Mouse (Mus musculus) adrenal gland, adult 18-20 months (tissue): Measurements from ENCODE around the gene Epb41. TPM values are rescaled to one million over a fixed set of nuclear protein-coding genes. Genes with fewer than 3 reads are reported as not detected.

ENCODE experiments used
- DNase-seq, 2 experiments: peaks; one replicate each; pipeline ENCODE4 v3.0.0; 2021 to 2022; ENCODE audit warnings: low spot score in 2 of 2
- total RNA-seq, 2 experiments: library from RNA; stranded (reverse); gene quantifications; 1 replicate in 1 of 2; 2 replicates in 1 of 2; pipeline ENCODE4 v1.2.3; 2021

The Epb41 gene
- total RNA-seq, 2 experiments from 2014 or later = 50.9 to 58.5 TPM

DNA sequence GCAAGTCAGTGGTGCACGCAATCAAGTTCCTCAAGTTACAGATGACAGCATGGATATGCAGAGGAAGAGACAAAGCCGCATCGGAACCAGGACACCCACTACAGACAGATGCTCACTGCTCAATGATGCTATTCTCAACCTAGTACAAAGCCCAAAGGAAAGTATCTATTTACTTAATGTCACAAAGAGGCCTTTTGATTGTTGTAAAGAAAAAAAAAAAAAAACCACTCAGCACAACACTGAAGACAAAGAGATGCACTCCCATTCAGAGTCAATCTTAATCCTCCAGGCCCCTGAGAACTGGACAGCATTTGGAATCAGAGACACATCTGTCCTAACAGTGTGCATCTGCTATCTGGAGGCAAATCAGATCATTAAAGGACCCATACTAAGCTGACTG lies 63.5 kb downstream of the Epb41 start:
- DNase-seq = no peak

DNA sequence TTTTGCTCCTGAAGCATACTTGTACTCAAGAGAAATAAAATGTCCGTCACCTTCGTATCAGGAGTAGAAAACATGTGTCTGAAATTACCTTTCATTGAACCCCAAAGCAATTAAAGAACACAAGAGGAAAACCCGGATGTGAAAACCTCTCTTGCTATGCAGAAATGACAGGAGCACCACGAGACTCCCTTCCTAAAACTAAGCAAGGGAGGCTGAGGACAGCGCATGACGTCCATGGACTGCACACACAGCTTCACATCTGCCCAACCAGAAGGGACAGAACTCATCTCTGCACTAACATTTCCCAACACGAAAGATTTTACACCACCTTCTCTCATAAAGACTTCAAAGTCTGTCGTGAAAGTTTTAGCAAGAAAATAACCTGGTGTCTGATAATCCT lies 64.7 kb downstream of the Epb41 start:
- DNase-seq = no peak

DNA sequence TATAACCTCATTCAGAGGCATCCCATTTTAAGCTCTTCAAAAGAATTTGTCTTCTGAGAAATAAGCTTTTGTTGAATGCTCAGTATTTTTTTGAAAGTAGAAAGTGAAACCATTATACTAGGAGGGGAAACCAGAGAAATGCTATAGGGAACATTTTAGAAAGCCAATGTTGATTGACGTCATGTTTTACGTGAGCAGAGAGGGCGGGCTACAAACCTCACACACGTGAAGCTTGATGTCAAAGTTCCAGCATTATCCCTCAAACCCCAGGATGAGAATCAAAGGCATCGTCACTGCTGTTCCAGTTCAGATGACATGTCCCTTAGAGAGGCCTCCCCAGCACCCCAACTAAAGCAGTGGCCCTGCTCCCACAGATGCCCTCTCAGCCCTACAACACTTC lies 66.9 kb downstream of the Epb41 start:
- no peak for DNase-seq

DNA sequence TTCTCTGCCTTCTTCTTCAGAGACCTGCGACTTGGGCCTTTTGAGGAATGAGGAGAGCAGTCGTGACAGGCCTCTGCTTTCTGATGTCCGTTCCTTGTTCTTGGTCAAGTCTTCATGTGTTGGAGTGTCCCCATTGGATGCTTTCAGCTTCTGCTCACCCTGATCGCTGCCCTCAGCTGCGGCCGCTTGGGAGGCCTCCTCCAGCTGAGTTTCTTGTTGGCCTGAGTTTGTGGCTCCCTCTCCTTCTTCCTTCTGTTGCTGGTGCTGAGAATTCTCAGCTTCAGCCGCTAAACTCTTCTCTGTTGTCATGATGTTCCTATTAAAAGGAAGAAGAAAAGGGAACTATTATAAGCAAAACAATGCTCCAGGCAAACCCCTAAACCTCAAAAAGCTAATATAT lies 68.0 kb downstream of the Epb41 start:
- no peak for DNase-seq

DNA sequence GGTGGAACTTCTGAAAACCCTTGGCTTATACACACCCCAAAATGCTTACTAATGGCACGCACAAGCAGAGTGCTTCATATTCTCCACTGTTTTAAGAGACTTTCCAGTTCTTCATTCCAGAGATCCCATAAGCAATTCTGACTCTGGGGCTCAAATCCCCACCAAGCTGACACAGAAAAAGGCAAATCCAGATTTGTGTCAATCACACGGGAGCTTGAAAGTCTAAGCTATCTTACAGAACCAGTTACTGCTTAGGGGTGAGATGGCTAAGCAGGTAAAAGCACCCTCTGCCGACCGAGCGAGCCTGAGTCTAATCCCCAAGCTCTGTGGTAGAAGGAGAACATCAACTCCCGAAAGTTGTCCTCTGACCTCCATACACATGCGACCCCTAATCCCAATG lies 76.5 kb downstream of the Epb41 start:
- no peak for DNase-seq

DNA sequence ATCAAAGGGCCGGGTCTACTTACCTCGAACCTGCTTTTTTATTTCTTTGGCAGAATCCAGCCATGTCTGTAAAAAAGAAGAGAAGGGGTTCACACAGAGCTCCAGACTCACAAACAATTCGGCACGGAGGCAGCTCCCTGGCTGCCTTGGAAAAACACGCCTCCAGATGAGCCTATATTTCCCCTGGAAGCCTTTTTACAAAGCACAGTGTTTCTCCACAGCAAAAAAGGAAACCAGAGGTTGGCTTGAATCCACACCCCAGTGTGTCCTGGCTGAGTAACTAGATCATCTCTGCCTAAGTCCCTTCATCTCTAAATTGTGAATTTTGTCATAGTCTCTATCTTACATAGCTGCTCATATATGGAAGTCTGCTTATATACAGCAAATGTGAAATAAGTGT lies 77.6 kb downstream of the Epb41 start:
- no peak for DNase-seq

DNA sequence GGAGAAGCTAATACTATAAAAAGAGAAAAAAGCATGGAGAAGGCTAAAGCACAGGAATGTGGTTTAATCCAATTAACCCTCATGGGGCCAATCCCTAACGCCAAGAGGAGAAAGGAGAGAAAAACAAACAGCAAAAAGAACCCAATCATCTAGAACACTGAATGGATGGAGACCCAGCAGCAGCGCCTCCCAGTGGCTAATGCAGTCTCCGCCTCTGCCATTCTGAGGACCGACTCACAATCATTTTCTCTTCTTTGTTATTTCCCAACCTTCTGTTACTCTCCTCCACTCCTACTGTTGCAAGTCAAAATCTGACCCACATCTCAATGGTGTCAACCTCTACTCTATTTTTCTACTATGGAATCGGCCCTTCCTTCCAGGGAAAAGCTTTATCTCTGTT lies 78.1 kb downstream of the Epb41 start:
- DNase-seq = no peak

DNA sequence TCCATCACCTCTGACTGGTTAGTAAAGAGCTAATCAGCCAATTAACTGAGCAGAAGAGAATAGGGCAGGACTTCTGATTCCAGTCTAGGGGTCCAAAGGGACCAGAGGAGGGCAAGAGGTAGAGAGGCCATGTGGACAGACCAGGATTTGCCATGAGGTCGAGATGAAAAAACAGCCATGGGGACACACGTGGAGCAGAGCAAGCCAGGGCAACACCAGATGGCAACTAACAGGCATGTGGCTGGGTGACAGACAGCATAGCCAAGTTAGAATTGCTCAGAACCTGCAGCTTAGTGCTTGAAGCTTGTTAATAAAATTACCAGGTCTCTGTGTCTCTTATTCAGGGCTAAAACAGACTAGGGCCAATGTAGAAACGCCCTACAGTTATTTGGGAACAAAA lies 81.3 kb downstream of the Epb41 start:
- no peak for DNase-seq

DNA sequence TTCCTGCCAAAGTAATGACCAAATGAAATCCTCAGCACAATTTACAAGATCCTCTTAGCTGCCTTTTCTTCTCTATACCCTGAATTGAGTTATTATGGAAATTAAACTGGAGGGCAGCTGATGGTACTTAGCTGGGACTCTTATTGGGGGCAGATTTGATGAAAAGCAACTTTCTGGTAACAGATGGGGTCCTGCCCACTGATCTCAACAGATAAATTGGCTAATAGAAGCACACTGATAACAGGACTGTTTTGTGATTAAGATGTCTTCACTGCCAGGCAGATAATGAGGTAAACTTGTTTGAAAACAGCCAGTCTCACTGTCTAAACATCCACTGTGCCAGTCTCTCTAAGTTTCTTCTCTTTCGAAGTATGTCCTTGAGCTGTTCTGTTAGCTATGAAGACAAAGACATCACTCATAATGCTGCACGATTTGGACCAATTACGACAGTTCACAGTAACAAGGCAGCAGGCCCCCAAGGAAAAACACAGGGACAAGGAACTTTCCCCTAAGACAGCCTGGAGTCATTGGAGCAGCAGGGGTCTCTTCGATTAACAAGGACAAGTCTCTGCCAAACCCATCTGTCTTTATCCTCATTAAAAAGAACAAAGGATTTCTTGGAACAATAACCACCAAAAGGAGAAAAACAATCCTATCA lies 92.1 kb downstream of the Epb41 start:
- no peak for DNase-seq

DNA sequence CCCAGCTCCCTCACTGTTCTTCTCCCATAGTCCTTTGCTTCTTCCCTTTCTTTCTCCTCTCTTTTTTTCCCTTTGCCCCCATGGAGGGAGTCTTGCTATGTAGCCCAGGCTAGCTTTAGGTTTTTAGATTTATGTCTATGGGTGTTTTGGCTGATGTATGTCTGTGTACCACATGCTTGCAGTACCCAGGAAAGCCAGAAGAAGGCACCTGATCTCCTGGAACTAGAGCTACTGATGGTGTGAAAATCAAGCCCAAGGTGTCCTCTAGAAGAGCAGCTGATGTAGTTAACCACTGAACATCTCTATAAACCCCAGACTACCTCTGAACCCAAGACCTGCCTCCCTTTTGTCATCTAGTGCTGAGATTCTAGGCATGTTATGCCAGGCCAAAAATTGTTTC lies 93.4 kb downstream of the Epb41 start:
- no peak for DNase-seq

DNA sequence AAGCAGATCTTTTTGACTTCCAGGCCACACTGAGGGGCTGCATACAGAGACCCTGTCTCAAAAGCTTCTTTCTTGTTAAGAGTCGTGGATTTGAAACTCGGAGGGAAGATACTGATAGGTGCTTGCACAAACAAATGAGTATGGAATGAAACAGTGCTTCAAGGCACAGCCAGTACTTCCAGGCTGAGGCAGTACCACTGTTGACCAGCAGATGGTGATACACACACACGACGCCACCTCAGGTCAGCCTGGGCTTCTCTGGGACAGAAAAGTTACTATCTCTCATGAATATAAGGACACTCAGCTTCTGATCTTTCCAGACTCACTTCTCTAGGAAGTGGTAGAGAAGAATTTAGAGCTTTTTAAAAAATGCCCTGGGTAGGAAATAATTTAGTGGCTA lies 97.9 kb downstream of the Epb41 start:
- peak; percentile 73 to 81 for DNase-seq

DNA sequence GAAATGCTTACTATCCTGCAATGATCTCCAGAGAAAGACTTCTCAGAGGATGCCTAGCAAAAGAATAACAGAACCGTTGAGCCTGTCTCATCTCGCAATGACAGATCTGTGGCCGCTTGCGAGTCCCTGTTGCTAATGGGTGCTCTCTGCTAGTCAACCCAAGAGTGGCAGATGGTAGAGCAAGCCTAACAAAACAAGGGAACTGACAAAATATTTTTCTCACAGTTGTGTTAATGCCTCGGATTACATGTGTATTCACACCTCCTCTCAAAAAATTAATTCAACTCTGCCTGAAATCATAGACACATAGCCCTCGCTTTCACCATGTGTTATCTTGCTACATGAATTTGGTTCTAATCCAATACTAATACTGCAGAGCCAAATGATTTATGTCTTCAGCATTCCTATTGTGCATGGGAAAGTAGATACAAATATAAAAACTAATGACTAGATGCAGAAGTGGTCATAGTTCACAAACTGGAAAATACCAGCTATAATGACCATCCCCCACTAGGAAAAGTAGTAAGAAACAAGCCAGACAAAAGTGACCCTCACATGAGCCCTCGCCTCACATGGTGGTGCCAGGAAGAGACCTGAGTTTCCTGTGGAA lies 104.8 kb downstream of the Epb41 start:
- no peak for DNase-seq

DNA sequence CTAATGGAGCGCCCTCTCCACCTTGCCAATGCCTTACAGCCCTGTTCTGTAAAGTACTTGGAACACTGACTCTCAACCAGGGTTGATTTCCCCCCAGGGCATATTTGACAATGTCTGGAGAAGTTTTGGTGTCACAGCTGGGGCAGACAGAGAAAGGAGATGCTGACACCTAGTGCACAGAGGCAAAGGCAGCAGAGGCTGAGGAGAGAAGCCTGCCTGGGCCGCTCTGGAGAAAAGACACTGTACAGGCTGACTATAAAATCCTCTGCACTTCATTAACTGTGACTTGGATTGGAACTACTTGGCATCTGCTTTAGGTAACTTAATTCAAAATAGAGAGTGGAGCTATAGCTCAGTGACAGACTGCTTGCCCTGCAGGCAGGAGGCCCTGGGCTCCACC lies 106.2 kb downstream of the Epb41 start:
- DNase-seq = no peak

DNA sequence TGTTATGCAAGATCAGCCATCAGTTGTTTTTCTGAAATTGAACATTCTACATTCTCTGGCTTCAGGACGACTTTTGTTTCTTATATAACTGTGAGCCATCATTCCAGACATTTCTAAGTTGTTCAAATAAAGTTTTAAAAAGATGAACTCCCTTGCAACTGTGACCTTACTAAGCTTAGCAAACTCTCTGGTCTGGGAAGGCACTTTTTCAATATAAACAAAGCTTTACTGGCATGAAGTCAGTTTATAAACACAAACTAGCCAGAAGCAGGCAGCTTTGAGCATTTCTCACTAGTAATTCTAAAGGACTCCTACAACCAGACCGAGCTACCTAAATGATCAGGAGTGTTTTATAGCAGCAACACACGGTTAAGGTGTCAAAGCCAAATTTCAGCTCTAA lies 118.0 kb downstream of the Epb41 start:
- DNase-seq = no peak

DNA sequence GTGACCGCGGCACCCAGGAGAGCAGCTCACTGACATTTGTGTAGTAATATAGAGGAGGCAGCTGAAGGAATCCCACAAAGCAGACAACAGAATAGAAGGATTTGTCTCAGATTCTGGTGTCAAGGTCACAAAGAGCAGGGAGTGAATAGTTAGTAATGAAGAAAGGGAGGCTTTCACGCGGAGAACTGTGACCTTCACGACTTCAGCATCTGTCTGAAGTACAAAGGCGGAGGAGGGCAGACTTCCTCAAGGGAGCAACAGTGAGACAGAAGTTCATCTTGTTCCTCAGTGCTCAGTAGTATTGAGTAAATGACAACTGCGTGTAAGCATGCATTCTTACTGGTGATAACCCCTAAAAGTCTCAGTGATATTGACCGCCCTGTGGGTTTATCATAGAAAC lies 124.5 kb downstream of the Epb41 start:
- no peak for DNase-seq

DNA sequence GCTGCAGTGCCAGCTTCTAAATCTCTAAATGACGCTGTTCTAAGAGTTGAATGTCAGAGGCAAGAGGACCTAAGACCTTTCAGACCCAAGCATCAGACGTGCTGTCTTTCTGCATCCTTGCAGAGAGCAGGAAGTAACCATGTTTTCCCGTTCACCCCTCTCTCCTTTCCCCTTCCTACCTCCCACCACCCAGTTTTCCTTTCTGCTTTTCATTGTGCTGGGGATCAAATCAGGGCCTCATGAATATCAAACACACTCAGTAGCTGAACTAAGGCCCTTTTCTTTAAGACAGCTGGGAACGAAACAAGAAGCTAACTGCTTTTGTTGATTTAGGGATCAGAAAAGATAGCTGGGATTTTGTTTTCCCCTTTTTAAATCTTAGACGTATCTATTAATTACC lies 125.2 kb downstream of the Epb41 start:
- DNase-seq = no peak

DNA sequence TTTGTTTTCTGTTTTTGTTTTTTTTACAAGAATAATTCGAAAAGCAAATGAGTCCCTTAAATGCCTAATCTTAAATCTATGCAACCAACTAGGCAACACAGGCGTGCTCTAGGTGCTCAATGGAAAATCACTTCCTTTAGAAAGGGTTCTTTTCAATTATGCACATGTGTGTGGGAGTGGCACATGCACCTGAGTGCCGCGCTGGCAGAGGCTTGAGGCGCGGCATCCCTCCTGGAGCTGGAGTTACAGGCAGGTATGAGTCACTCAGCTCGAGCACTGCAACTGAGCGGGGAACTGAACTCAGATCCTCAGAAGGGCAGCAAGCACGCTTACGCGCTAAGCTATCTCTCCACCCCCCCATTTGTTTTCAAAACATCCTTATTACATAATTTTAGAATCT lies 127.3 kb downstream of the Epb41 start:
- no peak for DNase-seq

DNA sequence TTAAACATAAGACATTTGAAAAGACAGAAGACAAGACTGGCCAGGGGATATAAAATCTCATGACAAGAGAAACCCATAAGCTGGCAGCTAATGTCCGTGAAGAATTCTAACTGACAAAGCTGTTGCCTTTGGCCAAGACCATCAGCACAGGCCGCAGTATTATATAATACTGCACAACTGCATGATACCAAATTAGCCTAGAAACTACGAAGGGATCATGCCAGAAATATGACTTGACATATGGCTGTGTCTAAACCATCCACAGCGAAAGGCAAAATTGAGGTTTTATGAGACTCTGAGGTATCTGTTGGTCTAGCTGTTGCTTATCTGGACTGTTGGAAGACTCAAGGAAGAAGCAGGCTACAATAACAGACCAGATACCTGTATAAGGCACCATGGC lies 134.3 kb downstream of the Epb41 start:
- no peak for DNase-seq

DNA sequence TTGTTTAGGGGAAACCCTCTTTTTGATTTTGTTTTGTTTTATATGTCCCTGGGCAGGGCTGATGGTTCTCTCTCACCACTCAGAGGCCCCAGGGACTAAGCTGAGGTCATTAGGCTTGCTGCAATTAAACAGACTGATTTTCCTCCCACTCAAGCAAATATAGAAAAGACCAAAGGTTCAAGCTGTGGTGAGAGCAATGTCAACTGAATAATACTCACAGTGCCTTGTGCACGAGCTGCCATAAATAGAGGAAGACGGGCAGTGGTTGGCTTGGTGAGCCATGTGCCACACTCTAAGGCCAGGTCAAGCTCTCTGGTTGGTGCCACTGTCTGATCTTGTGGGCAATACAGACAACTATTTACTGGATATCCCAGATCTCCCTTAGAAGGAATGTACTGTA lies 135.7 kb downstream of the Epb41 start:
- DNase-seq = no peak

DNA sequence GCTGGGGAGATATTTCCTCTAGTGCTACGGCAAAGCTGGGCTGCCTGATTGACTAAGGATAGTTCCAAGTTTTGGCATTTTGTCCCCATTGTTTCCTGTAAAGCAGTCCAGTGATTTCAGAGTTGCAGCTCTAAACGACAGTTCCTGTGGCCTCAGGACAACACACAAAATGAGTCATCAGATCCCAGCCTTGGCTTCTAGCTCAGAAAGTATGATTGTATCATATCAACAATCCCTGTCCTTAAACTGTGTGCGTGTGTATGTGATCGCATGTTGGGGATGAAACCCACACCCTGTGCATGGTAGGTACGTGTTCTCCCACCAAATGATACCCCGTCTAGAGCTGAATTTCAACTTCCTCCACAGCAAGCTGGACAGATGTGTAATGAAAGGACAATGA lies 146.0 kb downstream of the Epb41 start:
- no peak for DNase-seq

DNA sequence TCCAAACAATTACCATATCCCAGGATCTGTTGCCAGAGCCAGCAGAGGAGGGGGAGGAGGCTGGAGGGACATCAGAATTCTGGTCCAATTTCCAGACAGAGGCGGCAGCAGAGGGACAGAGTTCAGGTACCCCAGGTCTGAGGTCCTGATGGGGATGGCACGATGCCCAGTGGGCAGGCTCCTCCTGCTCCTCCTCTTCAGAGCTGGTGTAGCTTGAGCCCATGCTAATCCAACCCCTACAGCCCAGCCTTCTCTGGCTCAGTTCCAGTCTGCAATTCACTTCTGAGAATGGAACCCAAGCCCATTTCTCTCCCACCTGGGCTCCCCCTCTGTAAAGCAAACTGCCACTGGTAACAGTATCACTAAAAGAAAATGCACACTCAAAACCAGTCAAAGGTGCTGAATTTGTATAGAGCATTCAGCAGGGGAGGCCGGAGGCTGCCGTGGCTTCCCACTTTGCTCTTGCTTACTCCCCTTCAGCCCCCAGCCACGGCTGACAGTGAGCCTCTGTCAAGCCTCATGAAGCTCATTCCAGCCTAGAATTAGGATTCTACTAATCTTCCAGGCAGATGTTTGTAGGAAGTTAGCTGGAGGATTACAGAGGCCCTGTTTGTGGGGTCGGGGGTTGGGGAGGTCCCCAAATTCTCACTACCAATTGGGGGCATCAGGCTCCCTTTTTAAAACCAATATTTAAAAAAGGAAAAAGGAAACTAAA lies 150.9 kb downstream of the Epb41 start:
- no peak for DNase-seq

DNA sequence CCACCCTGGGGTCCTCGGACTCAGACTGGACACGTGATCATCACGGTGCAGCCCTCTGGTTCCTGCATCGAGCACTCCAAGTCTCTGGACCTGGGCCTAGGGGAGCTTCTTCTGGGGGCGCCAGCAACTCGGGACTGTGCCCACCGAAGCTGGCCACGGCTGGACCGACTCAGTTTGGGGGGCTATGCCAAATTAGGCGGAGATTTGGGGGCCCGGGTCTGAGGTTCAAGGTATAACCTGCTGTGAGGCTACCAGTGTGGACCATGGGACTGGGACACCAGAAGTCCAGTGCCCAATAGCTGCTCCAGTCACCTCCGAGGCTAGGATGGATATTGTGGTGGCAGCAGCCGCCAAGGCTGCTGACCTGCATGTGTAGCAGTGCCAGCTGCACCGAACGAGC lies 152.7 kb downstream of the Epb41 start:
- DNase-seq = no peak
